In the genomic region with DNA sequence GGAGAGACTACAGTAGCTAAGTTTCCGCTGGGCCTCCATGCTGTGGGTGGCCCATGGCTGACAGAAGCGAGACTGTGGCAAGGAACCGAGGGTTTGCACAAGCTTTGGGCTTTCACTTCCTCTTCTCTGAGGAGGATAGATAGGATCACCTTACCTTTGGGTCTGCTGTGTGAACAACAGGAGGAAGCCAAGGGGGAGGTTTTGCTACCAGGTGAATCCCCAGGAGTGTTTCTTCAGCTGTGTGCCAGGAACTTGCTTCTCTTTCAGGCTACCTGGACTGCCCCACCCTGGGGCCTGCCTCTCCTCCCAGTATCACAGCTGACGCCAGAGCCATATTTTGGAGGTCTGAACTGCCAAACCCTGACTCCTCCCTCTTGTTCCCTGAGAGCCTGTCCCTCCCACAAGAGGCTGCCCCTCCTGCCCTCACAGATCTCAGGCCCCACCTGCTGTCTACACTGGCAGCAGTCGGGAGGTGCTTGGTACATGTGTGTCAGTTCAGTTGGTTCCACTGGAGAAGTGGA, we compare ENCODE assay signal across 8 mouse cellular contexts. TPM values are rescaled to one million over a fixed set of nuclear protein-coding genes. Genes with fewer than 3 reads are reported as not detected.
A peak's percentile ranks its signal among the peaks of the same experiment; 100 is the strongest.
DNase-seq lines count a peak whose midpoint lies in the region; ATAC-seq and TF ChIP-seq lines count a peak whose summit lies in the region.

No protein-coding gene starts in this region.

- intact Hi-C loops in gastrocnemius, postnatal 14 days (cut with DNase I; ENCODE audit: low total_unique reads) = loop anchor here (5.0 kb wide), 1 partner anchor 48 kb away; no protein-coding TSS in a partner anchor

- peak; percentile 63 for ATAC-seq in G1E (ENCODE audit: extremely low read depth, insufficient number of reproducible peaks, low FRiP score, poor library complexity, severe bottlenecking)
- ATAC-seq in lung, postnatal 0 days = peak; percentile 83
- ATAC-seq in stomach, embryonic 14.5 days (ENCODE audit: insufficient number of reproducible peaks, insufficient read depth, low FRiP score, low read depth) = peak; percentile 64

- no peaks in the 10 kb centered on the region for H3K9me3 ChIP-seq in G1E (replicated peaks)
- H3K9me3 ChIP-seq in lung, postnatal 0 days (ENCODE audit: low read length) = no peaks in the 10 kb centered on the region
- no peaks in the 10 kb centered on the region for H3K9me3 ChIP-seq in stomach, embryonic 14.5 days (ENCODE audit: control insufficient read depth, low read depth, low read length)

- no peak for TF ChIP-seq CTCF in G1E (IDR thresholded peaks at IDR 0.05; ENCODE audit: low read depth, low read length)
- peak; percentile 46 for TF ChIP-seq CTCF in lung, postnatal 0 days (IDR thresholded peaks at IDR 0.05)

- no peak overlapping the region for H3K9ac ChIP-seq in lung, postnatal 0 days (replicated peaks; ENCODE audit: low read depth)
- no peak overlapping the region for H3K9ac ChIP-seq in stomach, embryonic 14.5 days (replicated peaks; ENCODE audit: low read depth, low read length)

- DNase-seq in 416B (ENCODE audit: low read depth) = peak; percentile 93
- DNase-seq in G1E (ENCODE audit: low spot score) = peak; percentile 77
- DNase-seq in gastrocnemius, postnatal 14 days = peak; percentile 48
- peak; percentile 83 for DNase-seq in kidney, adult 9 months
- DNase-seq in lung, postnatal 0 days (ENCODE audit: low spot score) = peak; percentile 95
- no peak for DNase-seq in MN1 (ENCODE audit: low spot score)
- DNase-seq in layer of hippocampus, postnatal 10 days (ENCODE audit: low spot score in 2 of 2) = no peak

- H3K36me3 ChIP-seq in G1E (replicated peaks) = peaks cover 43% of the 10 kb centered on the region
- H3K36me3 ChIP-seq in lung, postnatal 0 days (ENCODE audit: insufficient read depth, low read length) = no peaks in the 10 kb centered on the region
- H3K36me3 ChIP-seq in stomach, embryonic 14.5 days (ENCODE audit: control insufficient read depth, insufficient read depth, low read length) = no peaks in the 10 kb centered on the region

- WGBS in lung, postnatal 0 days = 18% methylated on average over 5 of the region's 5 CpGs
- 46% methylated on average over 5 of the region's 5 CpGs for WGBS in stomach, embryonic 14.5 days

- H3K27me3 ChIP-seq in G1E (ENCODE audit: insufficient read depth, low read length) = no peaks in the 10 kb centered on the region
- H3K27me3 ChIP-seq in lung, postnatal 0 days (replicated peaks; ENCODE audit: insufficient read depth, low read length) = no peaks in the 10 kb centered on the region
- no peaks in the 10 kb centered on the region for H3K27me3 ChIP-seq in stomach, embryonic 14.5 days (ENCODE audit: control insufficient read depth, insufficient read depth, low read length)

- H3K4me3 ChIP-seq in G1E (ENCODE audit: low read depth, low read length) = peak overlapping the region; percentile 57; the same call in 1 of the 2 replicates
- H3K4me3 ChIP-seq in lung, postnatal 0 days (ENCODE audit: low read depth, low read length) = no peak overlapping the region
- H3K4me3 ChIP-seq in stomach, embryonic 14.5 days (ENCODE audit: low read depth, low read length) = no peak overlapping the region

- peak overlapping the region; percentile 84 for H3K27ac ChIP-seq in lung, postnatal 0 days (ENCODE audit: low read length)
- peak overlapping the region; percentile 48; the same call in 1 of the 2 replicates for H3K27ac ChIP-seq in stomach, embryonic 14.5 days (ENCODE audit: low read length)

- H3K4me2 ChIP-seq in lung, postnatal 0 days (replicated peaks; ENCODE audit: low read depth, low read length) = 0 out of 2 replicates have a peak overlapping the region, but pooled peaks have one; percentile 17
- H3K4me2 ChIP-seq in stomach, embryonic 14.5 days (replicated peaks; ENCODE audit: low read depth, low read length) = no peak overlapping the region

- TF ChIP-seq EP300 in lung, postnatal 0 days (IDR thresholded peaks at IDR 0.05) = peak; percentile 69

- H3K4me1 ChIP-seq in G1E (ENCODE audit: insufficient read depth, low read depth, low read length) = peaks cover 81% of the 10 kb centered on the region
- peaks cover 51% of the 10 kb centered on the region for H3K4me1 ChIP-seq in lung, postnatal 0 days (ENCODE audit: insufficient read depth, low read depth, low read length)
- peaks cover 43% of the 10 kb centered on the region for H3K4me1 ChIP-seq in stomach, embryonic 14.5 days (ENCODE audit: control insufficient read depth, insufficient read depth, low read length)

RNA-seq across cellular contexts. Expression of gene Idh2, which starts 40.2 kb away (rescaled TPM):
- total RNA-seq in G1E (2014; fragmentation: Nextera tagmentation) (58.5 and 87.5 TPM in 2 replicates), G1E (2017) (98.7 and 106 TPM in 2 replicates)
- polyA plus RNA-seq in G1E (2012) = 90.0 and 114 TPM in 2 replicates
- 100 to 1,000 TPM; 179 to 214 TPM for total RNA-seq in gastrocnemius, postnatal 14 days (2021)
- polyA plus RNA-seq in lung, postnatal 0 days (2015; fragmentation: Nextera tagmentation; extraction: Ambion mirVana) = 296 and 298 TPM in 2 replicates
- 613 and 615 TPM in 2 replicates for polyA plus RNA-seq in stomach, embryonic 14.5 days (2014; fragmentation: Nextera tagmentation; extraction: Ambion mirVana)
- 10 to 100 TPM; 60.9 to 67.7 TPM for total RNA-seq in layer of hippocampus, postnatal 10 days (2021)

RNA-seq across cellular contexts. Expression of gene Zfp710, which starts 50.4 kb away (rescaled TPM):
- 25.1 and 38.6 TPM in 2 replicates for total RNA-seq in G1E (2014; fragmentation: Nextera tagmentation)
- total RNA-seq in G1E (2017) = 10.7 and 13.1 TPM in 2 replicates
- polyA plus RNA-seq in G1E (2012) = 53.7 and 54.3 TPM in 2 replicates
- 10 to 100 TPM; 14.1 to 15.5 TPM for total RNA-seq in gastrocnemius, postnatal 14 days (2021)
- 11.1 and 12.9 TPM in 2 replicates for polyA plus RNA-seq in lung, postnatal 0 days (2015; fragmentation: Nextera tagmentation; extraction: Ambion mirVana)
- 16.4 and 16.6 TPM in 2 replicates for polyA plus RNA-seq in stomach, embryonic 14.5 days (2014; fragmentation: Nextera tagmentation; extraction: Ambion mirVana)
- total RNA-seq in layer of hippocampus, postnatal 10 days (2021) = 10 to 100 TPM; 18.3 to 19.8 TPM

Comparison
In these comparisons a context has a peak if more than half of its experiments do, and no peak if none do; other contexts are left out.
1. DNase-seq: peak in 416B (single experiment), G1E (single experiment), gastrocnemius, postnatal 14 days (single experiment), kidney, adult 9 months (single experiment) and lung, postnatal 0 days (single experiment); none in MN1 (single experiment) and layer of hippocampus, postnatal 10 days (0 of 2).
2. Peak in every context shown above with its lines, with median percentiles within 50 percentile points of each other: ATAC-seq.